Mouse (Mus musculus) retina, postnatal 1 day (tissue): ENCODE results near the gene Xkr7.

ENCODE experiments used
- DNase-seq: peaks from one replicate; pipeline ENCODE4 v3.0.0-alpha.2; 2012

Gene Xkr7

DNA sequence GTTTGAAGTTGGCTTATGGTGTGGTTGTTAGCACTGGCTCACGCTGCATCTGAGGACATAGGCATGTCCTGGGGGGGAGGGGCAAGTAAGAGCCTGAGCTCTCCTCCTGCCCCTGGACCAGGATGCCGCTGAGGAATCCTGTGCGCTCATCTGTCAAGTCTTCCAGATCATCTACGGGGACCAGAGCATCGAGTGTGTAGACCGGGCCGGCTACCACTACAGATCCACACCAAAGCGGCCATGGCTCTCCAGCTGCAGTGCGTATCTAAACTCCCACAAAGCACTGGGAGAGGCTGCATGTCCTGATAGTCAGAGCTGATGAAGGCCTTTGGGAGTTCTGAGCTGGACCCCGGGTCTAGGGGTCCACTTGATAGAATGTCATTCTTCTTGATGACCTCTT is 43.0 kb downstream of the Xkr7 start:
- no peak for DNase-seq

DNA sequence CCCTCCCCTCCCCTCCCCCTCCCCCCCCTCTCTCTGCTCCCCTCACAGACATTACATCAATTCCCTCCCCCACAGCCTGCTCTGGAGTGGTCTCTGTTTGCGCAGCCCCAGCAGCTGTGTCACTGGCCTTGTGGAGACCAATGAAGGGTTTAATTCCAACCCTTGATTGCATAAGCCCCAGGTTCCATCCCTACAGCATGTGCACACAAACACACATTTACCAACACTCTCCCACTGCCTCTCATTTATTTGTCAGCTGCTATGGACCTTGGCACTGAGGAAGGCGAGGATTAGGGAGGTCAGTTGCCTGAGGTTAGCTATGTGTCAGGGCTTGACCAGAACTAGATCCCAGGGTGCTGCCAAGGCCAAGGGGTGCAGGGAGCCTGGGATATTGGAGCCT is 44.3 kb downstream of the Xkr7 start:
- DNase-seq, result peak; percentile 42

- peak; percentile 94 for DNase-seq
Observed at GRCm38 (mm10) chr2:153080841-153081523, 49.3 kb downstream of the Xkr7 start.

DNA sequence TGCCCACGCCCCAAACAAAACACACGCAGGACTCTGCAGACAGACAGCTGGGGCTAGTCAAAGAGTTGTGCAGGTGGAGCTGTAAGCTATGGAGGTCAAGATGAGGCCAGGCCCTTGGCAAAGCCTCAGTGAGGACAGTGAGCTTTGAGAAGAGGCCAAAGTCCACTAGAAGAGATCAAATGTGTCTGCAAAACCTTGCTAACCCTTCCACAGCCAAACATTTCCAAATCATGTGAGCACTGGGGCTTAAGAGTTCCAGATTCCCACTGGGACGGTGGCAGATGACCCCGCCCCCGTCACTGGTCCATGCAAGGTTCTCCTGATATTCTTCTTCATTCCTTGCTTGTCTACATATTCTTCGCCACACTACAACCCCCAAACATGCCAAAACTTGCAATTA is 50.2 kb downstream of the Xkr7 start:
- DNase-seq, result no peak

DNA sequence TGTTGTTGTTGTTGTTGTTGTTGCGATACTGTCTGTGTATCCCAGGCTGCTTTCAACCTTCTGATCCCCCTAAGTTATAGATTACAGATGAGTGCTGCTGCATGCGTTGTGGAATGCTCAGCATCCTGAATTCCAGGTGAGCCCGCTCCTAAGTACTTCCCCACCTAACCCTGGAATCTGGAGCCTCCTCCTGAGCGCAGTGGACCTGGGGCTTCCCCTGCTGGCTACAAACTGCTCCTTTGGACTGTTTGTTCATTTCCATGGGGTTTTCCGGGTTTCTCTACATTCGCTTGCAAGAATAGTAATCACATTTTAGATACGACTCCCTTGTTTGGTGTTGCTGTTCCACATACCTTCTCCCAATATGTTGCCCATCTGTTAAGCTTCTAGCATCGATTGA is 51.6 kb downstream of the Xkr7 start:
- DNase-seq, result no peak

DNA sequence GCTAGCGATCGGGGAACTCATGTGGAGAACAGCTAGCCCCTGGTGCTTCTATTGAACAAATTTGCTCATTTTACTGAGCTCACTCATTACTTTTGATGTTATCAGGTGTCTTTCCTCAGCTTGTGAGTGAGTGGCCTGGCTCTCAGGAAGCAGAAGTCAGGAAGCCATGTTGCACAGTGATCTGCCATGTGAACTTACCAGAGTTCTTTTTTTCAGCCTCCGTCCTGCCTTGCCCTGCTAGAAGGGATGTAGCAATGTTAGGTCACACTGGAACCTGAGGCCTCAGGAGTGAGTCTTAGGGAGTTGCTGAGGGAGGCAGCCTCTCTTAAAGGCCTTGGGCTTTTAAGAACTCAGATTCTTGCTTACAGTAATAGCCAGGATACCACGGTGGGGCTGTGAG is 52.2 kb downstream of the Xkr7 start:
- no peak for DNase-seq

GRCm38 (mm10) chr2:153084261-153084976 is 52.8 kb downstream of the Xkr7 start:
- DNase-seq, result no peak

DNA sequence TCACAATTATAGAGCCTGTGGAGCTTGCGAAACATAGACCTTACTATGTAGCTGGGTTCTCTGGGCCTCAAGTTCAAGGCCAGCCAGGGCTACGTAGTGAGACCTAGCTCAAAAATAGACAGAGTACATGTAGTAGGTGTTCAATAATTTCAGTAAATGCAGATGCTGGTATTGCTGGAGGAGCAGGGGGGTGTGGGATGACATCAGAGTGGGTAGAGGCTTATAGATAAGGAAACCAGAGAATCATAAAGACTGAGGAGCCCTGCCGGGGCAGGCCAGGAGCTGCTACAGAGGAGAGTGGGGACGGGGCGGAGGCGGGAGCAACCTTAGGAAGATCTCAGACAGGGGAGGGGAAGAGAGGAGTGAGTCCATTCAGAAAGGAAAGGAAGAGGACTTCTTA is 53.9 kb downstream of the Xkr7 start:
- DNase-seq, result no peak

- no peak for DNase-seq
Observed at GRCm38 (mm10) chr2:153086166-153086565, 54.5 kb downstream of the Xkr7 start.

DNA sequence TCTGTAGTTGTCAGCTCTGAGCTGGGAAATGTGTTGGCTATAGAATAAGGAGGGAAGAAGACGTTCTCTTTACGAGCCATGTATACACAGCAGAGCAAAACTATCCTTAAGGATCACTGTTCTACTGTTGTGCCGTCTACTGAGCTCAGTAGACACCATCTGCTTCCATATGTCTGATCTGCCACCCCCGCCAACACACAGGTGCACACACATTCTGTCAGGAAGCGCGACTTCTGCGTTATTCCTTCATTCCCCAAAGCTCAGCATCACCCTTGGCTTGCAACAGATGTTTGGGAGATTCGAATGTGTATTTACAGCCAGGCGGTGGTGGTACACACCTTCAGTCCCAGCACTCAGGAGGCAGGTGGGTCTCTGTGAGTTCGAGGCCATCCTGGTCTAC is 55.4 kb downstream of the Xkr7 start:
- DNase-seq, result no peak

DNA sequence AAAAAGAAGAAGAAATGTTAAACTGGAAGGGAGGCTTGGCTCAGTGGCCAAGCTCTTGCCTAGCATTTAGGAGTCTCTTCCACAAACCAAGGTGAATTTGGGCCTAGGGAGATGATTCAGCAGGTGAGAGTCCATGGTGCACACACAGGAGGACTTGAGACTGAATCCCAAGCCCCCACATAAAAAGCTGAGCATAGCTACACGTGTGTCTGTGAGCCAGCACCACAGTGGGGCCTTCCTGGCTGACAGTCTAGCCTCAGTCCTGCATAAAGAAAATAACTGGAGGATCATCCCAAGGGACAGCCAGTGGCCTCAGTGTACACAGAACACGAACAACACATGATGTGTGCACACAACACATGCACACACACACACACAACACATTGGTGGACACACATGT is 57.7 kb downstream of the Xkr7 start:
- no peak for DNase-seq

DNA sequence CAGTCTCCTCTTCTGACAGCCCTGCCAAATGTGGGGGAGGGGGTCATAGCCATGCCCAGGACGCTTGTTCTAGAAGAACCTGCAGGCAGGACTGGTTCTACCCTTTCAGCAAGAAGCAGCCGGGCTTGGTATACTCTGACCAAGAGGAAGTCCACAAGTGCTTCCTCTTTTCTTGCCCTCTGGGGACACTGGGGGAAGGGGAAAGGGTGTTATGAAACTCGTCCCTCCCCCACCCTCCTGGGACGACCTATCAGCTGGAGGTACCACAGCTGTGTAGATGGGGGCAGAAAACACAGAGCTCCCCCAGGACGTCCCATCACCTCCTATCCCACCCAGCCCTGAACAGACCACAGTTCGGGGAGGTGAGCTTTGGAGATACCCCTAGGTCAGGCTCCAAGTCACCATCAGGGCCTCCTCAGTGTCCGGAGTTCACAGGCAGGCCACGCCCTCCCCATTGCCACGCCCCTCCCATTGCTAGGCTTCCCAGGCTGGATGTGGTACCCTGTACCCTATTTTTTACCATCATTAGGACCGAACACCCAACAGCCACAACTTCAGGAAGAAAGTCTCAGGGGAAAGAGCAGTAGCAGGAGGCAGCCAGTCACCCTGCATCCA is 59.0 kb downstream of the Xkr7 start:
- no peak for DNase-seq
